Mouse (Mus musculus) monocyte, adult 2 months (primary cell): ENCODE data around the gene Mmachc.
"Not testable (repeated sequence)": the region's sequence is repeated elsewhere in the genome, so short reads cannot be mapped to it uniquely, and the experiment has no call there.

Source experiments
- DNase-seq, 2 experiments: peaks; one replicate each; pipeline ENCODE4 v3.0.0; 2022; ENCODE audit warnings: low spot score in 2 of 2, low read depth in 1 of 2

The Mmachc gene

GRCm38 (mm10) chr4:116692146-116692545 lies 16.1 kb downstream of the Mmachc start:
- DNase-seq: no peak

DNA sequence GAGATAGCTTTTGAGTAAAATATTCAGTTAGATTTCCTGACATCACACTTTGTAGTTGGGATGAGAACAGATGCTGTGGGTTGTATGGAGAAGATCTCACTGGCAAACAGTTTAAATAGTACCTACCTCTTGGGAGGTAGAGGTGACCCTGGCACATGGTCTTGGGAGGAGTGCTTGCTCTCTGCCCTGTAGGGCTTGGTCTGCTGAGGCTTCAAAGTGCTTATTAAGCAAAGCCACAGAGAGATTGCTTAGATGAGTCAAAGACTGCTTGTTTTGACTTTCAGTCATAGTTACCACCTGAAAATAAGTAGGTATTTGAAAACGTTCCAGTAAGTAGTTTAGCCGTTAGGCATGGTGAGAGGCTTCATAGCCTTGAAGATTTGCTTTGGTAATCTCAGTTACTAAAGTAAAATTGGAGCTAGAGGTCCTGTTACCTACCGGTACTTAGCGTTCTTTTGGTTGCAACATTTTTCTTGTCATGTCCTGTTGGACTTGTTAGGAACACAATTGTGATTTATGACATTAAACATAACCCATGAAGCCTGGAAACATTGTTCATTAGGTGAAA lies 18.8 kb downstream of the Mmachc start:
- DNase-seq: no peak

- DNase-seq: no peak
Measured at GRCm38 (mm10) chr4:116687041-116687440, 21.2 kb downstream of the Mmachc start.

DNA sequence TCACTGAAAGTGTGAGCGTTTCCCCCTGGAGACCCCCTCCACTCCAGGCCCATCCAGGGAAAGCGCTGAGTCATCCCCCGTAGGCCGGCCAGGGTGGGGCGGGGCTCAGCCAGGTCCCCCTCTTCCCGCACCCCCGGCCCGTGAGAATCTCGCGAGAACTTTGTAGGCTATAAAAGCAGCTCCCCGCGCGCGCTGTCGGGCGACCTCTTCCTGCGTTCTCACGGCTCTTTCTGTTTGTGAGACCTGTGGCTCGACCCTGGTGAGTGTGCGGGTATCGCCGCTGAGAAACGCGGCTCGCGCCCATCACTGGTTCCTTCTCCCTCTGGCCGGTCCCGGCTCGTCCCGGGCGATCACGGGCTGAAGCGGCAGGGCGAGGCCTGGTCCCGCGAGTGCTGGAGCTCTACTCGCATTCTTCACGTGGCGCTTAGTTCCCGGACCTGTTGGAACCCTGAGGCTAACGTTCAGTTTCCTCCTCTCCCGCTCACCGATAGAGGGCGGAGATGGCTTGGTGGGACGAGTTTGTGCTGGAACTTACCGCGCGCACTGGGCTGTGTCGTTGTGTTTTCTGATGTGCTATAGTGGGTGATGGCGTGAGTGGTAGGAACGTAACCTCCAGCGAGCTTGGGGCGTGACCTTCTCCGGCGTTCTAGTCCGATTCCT lies 22.7 kb downstream of the Mmachc start, which contains the start of gene Prdx1:
Gene Prdx1 (plus strand): TSS at position 143 of the 660 bp plus-strand sequence.
- DNase-seq: peak; percentile 84 to 96

GRCm38 (mm10) chr4:116684665-116685064 lies 23.5 kb downstream of the Mmachc start:
- no peak for DNase-seq

DNA sequence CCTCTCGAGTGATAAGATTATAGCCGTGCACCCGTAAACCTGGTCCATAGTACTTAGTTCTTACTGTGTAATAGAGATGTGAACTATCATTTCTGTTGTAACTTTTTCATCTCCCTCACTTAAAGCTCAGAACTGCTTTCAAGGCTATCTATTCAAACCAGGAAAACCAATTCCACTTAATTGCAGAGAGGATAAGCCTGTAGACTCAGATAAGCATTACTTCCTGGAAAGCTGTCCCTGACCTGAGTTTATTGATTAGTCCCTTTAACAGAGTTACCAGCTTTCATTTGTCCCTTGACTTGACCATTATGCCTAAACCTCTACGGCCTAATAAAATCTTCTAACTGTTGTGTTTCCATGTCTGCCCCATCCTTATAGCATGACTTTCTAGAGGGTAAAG lies 24.2 kb downstream of the Mmachc start:
- no peak for DNase-seq

DNA sequence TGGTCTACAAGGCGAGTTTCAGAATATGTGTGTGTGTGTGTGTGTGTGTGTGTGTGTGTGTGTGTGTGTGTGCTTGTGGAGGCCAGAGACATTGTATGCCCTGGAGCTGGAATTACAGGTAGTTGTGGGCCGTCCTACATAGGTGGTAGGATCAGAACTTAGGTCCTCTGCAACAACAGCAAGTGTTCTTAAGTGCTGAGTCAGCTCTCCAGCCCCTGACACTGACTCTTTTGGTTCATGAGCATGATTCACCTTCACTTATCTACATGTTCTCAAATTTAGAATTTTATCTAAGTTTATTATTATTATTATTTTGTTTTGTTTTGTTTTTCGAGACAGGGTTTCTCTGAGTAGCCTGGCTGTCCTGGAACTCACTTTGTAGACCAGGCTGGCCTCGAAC lies 27.7 kb downstream of the Mmachc start:
- DNase-seq: not testable (repeated sequence)

- no peak for DNase-seq
Measured at GRCm38 (mm10) chr4:116679141-116679540, 29.1 kb downstream of the Mmachc start.

DNA sequence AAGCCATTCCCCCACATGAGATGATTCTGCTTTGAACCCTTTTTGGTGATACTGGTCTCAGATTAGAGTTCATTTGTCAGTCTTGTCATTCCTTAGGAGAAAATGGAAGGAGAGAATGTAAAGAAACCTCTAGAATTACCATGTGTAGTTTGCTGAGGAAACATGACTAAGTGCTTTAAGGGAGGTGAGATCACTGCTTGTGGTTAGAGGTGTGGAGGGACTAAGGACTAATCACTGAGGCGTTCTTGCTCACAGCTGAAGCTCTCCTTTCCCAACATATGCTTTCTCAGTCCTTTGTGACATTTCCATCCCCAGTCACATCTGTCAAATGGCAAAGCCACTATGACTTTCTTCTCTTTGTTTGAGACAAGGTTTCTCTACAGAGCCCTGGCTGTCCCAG lies 30.4 kb downstream of the Mmachc start:
- DNase-seq: no peak

GRCm38 (mm10) chr4:116676027-116676426 lies 32.2 kb downstream of the Mmachc start:
- no peak for DNase-seq

GRCm38 (mm10) chr4:116674761-116675160 lies 33.4 kb downstream of the Mmachc start:
- not testable (repeated sequence) for DNase-seq

DNA sequence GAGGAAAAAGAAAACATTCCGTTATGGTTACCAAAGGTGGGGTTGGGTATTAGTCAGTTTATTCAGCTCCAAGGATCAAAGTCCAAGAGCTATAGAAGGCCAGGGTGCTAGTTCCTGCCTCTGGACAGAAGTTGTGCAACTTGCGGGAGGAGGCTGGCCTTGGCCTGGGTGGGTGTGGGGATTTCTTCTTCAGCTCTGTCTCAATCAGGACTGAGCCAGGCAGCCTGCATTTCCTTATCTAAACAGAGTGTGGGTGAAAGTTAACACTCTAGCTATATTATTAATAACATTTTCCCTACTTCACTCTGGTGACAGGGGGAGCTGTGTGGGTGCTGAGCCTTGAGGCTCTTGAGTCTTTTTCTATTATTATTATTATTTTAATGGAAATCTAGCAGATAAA lies 35.4 kb downstream of the Mmachc start:
- peak; percentile 56 to 61 for DNase-seq

DNA sequence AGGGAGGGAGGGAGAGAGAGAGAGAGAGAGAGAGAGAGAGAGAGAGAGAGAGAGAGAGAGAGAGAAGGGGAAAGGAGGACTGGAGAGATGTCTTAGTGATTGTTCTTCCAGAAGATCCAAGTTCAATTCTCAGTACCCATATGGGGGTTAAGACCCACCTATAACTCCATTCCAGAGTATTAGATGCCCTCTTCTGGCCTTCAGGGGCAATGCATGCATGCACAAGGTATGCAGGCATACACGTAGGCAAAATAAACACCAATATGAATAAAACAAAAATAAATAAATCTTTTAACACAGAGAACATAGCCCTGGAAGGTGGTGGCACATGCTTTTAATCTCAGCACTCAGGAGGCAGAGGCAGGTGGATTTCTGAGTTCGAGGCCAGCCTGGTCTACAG lies 38.9 kb downstream of the Mmachc start:
- no peak for DNase-seq

DNA sequence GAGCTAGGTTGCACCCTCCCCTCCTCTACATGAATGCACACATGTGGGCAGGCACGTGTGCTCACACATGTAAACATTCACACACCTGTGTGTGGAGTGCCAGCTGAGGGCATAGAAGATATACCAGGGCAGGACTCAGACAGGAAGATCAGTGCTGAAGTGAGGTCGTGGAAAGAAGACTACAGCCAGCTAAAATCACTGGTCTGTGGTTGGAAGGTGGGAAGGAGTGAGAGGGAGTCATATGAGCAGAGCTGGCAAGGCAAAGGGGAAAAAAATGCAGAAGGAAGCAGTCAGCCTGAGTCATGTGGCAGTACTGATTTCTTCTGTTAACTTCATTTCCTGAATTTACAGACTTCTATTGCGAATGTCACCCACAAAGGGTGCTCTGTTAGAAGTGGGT lies 40.1 kb downstream of the Mmachc start:
- DNase-seq: peak; percentile 25 to 55

DNA sequence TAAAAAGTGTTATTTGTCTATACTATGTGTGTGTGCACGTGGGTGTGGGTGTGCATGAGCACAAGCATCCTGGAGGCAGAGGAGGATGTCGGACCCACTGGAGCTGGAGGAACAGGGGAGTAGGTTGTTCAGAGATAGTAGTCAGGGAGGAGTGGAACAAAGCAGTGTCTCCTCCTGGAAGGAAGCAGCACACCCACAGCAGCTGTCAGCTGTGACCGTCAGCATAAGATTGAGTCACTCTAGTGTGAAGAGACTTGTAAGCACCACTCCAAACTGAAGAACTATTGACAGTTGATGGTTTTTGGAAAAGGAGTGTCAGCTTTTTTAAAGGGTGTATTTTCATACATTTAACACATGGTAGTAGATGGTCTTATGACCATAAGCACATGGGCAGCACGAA lies 41.6 kb downstream of the Mmachc start:
- no peak for DNase-seq

DNA sequence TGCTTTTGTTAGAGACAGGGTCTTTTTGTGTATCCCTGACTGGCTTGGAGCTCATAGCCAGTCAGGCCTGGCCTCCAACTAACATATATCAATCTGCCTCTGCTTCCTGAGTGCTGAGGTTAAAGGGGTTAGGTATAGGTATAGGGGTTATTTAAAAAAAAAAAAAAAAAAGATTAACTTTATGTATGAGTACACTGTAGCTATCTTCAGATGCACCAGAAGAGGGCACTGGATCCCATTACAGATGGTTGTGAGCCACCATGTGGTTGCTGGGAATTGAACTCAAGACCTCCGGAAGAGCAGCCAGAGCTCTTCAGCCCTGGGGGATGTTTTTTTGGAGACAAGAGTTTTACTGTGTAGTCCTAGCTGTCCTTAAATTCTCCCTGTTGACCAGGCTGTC lies 46.2 kb downstream of the Mmachc start:
- no peak for DNase-seq

- DNase-seq: no peak
Measured at GRCm38 (mm10) chr4:116660829-116661228, 47.4 kb downstream of the Mmachc start.

DNA sequence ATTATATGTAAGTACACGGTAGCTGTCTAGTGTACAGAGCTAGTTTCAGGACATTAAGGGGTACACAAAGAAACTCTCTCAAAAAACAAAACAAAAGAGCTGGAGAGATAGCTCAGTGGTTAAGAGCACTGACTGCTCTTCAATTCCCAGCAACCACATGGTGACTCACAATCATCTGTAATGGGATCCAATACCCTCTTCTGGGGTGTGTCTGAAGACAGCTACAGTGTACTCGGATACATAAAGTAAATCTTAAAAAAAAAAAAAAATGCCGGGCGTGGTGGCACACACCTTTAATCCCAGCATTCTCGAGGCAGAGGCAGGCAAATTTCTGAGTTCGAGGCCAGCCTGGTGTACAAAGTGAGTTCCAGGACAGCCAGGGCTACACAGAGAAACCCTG lies 48.3 kb downstream of the Mmachc start:
- not testable (repeated sequence) for DNase-seq

DNA sequence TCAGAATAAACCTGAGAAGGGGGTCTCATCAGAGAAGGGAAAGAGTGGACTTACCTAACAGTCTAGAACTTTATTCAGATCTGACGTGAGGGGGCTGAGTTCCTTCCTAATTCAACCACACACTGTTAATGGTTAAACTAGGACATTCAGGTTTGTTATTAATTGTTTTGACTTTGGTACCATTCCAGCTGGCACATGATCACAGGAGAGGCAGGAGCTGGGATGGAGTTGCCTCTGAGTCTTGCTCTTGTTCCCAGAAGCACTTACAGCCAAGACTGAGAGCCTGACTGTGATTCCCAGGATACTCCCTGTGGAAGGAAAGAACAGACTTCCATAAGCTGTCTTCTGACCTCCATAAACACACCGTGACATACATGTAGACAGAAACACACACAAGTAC lies 48.7 kb downstream of the Mmachc start:
- no peak for DNase-seq

DNA sequence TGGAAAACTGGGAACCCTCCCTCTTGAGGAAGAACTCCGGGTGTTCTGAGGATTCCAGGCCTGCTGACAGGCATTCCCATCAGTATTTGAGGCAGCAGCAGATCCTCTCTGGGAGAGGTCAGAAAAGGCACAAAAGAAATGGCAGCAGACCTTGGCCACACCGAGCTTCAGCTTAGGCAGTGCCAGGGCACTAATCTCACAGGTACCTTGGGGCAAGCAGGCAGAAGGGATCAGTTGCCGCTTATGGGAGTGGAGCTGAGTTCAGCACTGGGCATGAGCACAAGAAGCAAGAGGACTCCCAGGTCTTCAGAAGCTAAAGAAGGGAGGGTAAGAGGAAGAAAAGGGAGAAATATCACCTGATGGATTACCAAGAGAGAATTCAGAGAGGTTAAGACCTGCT lies 50.2 kb downstream of the Mmachc start:
- DNase-seq: no peak

- DNase-seq: no peak
Measured at GRCm38 (mm10) chr4:116655658-116656057, 52.5 kb downstream of the Mmachc start.

GRCm38 (mm10) chr4:116655100-116655499 lies 53.1 kb downstream of the Mmachc start:
- DNase-seq: no peak

- DNase-seq: no peak
Measured at GRCm38 (mm10) chr4:116653228-116653627, 55.0 kb downstream of the Mmachc start.
